Mouse (Mus musculus): Measurements from ENCODE around the gene Ddx39b.

DNA sequence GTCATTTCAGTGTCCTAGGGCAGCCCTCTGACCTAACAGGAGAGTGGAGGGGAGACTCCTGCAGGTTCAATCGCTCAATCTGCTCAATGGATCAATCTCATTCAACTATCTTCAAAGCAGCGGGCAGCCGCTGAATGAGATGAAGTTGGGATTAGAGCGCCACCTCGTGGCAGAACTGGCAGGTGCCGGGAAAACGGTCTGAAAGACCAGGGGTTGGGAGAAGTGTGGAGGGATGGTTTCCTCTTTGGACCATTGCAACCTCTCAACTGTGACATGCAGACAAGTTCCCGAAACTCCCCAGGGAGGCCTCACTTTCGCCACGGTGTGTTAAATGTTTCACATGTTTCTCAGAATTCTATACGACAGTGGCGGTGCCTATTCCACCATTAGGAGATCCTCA, 9.5 kb upstream of the Ddx39b start:
- TF ChIP-seq CTCF (IDR thresholded peaks at IDR 0.05; ENCODE audit: insufficient read depth, low read depth, low read length) (peak; percentile 86), POLR2A (IDR thresholded peaks at IDR 0.05; ENCODE audit: insufficient read depth, low read depth, low read length) (no peak)
